Mouse (Mus musculus): Measurements from ENCODE around the gene Aaed1. TPM values are rescaled to one million over a fixed set of nuclear protein-coding genes. Genes with fewer than 3 reads are reported as not detected.

Gene Aaed1
- 16.4 and 19.2 TPM in 2 replicates for polyA plus RNA-seq (2016; fragmentation: Nextera tagmentation; extraction: Ambion mirVana)

DNA sequence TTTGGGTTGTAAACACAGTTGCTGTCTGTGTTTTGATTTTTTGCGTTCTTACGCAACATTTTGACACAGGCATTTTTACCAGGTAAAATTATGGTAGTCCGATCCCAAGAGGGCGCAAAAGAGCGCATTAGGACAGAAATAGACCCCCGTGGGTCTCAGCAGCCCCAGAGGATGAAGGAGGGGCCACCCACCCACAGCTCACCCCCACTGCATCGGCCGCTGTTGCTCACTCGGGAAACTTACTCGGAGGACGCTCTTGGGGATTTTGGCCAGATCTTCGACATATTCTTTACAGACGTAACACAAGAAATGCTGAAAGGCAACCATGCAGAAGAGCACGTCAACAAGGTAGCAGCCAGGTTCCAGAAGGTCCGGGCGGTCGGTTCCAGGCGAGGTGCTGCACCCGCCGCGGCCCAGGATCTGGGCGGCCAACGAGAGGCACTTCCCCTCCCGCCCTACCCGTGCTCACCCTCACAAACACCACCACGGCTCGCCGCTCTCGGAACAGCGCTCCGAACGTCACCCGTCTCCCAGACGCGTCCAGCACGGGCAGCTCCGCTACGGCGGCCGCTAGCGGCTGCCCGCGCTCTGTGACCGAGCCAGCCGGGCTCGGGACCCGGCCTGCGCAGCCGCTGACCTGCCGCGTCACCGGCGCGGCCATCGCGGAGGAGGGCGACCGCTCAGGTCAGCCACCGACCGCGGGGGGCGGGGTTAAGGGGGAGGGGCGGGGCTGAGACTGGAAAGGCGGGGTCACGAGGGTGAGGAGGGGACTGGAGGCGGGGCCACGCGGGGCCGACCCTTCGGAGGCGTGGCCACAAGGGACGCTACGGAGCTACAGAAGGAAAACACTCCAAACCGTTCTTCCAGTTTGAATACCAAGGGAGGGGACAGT is at the start of gene Aaed1:
Gene Aaed1 (minus strand): TSS at position 687 of the 892 bp plus-strand sequence.
- Histone ChIP-seq H3K36me3 (no peaks in the 10 kb centered on the region), H3K27ac (replicated peaks) (peak within 1 kb of the TSS; percentile 75), H3K9ac (replicated peaks) (peak within 1 kb of the TSS; percentile 55), H3K4me1 (peaks cover 7% of the 10 kb centered on the region; the same call in 1 of the 2 replicates), H3K4me2 (replicated peaks) (peak within 1 kb of the TSS; percentile 64), H3K9me3 (no peaks in the 10 kb centered on the region), H3K4me3 (peak within 1 kb of the TSS; percentile 59), H3K27me3 (no peaks in the 10 kb centered on the region)
- peak; percentile 95 for ATAC-seq (ENCODE audit: low FRiP score, low read depth)
- under 1% methylated on average over 71 of the region's 74 CpGs for WGBS

DNA sequence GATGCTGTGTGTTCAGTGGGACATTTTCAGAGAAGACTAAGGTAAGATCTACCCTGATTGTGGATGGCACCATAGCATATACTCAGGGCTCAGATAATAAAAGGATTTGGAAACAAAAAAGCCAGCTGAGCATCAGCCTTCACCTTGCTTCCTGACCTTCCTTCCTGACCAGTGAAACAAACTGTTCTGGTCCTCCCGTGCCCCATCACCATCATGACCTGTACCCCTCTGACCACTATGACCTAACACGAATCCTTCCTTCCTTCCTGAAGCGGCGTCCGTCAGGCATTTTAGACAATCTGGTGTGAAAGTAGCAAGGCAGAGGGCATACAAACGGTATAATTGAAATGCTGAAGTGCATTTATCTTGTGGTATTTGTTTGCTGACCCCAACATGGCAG is 49.6 kb upstream of the Aaed1 start:
- WGBS, result 88% methylated on average over 6 of the region's 6 CpGs
- Histone ChIP-seq H3K4me1 (no peaks in the 10 kb centered on the region), H3K9me3 (no peaks in the 10 kb centered on the region), H3K4me2 (replicated peaks) (no peak overlapping the region), H3K4me3 (no peak overlapping the region), H3K27me3 (no peaks in the 10 kb centered on the region), H3K9ac (replicated peaks) (no peak overlapping the region), H3K36me3 (peaks cover 35% of the 10 kb centered on the region), H3K27ac (replicated peaks) (no peak overlapping the region)
- ATAC-seq (ENCODE audit: low FRiP score, low read depth), result no peak

DNA sequence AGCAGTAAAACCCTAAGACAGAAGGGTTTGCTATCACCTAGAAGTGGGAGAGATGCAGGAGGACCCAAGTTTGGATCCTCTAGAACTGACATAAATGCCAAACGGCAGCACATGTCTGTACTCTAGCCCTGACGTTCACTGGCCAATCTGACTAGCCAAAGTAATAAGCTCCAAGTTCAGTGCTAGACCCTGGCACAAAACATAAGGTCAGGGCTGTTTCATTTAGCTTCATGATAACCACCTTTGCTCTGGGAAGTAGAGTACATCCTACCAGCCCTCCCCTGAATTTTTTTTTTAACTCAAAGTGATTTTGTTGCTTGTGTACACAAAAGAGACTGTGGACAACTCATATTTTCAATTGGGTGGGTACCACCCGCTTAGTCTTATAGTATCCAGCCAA is 48.5 kb upstream of the Aaed1 start:
- Histone ChIP-seq H3K27me3 (no peaks in the 10 kb centered on the region), H3K36me3 (peaks cover 25% of the 10 kb centered on the region), H3K4me2 (replicated peaks) (no peak overlapping the region), H3K4me1 (no peaks in the 10 kb centered on the region), H3K27ac (replicated peaks) (no peak overlapping the region), H3K4me3 (no peak overlapping the region), H3K9ac (replicated peaks) (no peak overlapping the region), H3K9me3 (no peaks in the 10 kb centered on the region)
- ATAC-seq (ENCODE audit: low FRiP score, low read depth), result no peak
- WGBS, result 91% methylated on average over 3 of the region's 3 CpGs

DNA sequence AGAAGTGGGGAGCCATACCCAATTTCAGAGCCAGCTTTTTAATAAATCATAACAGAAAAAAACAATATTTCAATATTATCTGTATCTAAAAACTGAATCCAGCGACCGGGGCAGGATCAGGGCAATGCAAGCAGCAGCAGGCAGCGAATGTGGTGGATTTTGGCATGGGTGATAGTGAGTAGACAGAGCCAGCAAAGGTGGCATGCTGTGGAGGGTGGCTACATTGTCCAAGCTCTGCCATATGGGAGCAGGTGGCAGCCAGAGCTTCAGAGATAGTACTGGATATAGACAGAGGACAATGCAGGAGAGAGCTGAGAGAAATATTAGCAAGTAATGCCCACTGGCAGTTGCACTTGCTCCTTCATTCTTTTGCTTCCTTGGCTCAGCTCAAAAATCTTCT is 47.2 kb upstream of the Aaed1 start:
- Histone ChIP-seq H3K27me3 (no peaks in the 10 kb centered on the region), H3K4me3 (no peak overlapping the region), H3K4me2 (replicated peaks) (no peak overlapping the region), H3K36me3 (peaks cover 13% of the 10 kb centered on the region), H3K9ac (replicated peaks) (no peak overlapping the region), H3K27ac (replicated peaks) (no peak overlapping the region), H3K4me1 (no peaks in the 10 kb centered on the region), H3K9me3 (no peaks in the 10 kb centered on the region)
- ATAC-seq (ENCODE audit: low FRiP score, low read depth), result no peak
- 83% methylated on average over 3 of the region's 3 CpGs for WGBS

DNA sequence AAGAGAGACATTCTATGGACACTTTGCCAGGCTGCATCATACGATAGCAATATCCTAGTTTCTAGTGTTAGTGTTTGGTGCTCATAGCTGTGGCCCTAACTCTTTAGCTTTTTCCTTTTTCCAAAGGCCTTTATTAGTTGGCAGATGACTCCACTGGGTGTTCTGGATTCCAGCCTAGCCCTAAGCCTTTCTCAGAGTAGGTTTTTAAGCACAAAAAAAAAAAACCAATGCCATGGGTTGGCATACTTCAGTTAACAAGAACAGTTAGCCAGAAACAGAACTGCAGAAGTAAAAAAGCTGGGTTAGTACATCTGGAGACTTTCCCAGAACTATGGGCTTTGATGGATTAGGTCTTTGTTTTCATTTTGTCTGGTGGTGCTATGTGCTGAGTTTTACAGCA is 46.0 kb upstream of the Aaed1 start:
- Histone ChIP-seq H3K27me3 (no peaks in the 10 kb centered on the region), H3K27ac (replicated peaks) (no peak overlapping the region), H3K36me3 (peaks cover 2% of the 10 kb centered on the region; the same call in 1 of the 2 replicates), H3K9ac (replicated peaks) (no peak overlapping the region), H3K4me1 (no peaks in the 10 kb centered on the region), H3K4me3 (no peak overlapping the region), H3K4me2 (replicated peaks) (no peak overlapping the region), H3K9me3 (no peaks in the 10 kb centered on the region)
- WGBS, result 88% methylated on average over 1 of the region's 1 CpGs
- ATAC-seq (ENCODE audit: low FRiP score, low read depth), result no peak

DNA sequence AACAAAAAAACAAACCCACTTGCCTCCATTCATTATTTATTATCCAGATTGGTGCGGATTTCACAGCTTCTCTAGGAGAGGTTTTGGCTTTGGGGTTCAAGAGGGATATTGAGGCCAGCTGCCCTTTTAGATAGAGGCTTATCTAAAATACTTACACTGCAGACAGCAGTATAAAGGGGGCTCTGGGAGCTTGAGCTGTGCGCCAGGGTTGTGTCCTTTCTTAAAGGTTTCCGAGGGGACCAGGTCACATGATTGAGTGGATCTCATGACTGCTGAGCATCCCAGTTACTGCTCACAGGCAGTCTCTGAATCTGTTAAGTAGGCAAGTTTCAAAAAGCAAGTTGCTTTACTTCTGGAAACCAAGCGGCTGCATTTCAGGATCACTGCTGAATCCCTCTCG is 44.9 kb upstream of the Aaed1 start:
- H3K9me3 ChIP-seq, result no peaks in the 10 kb centered on the region
- no peak overlapping the region for H3K4me2 ChIP-seq (replicated peaks)
- no peak overlapping the region for H3K9ac ChIP-seq (replicated peaks)
- H3K27me3 ChIP-seq, result no peaks in the 10 kb centered on the region
- no peaks in the 10 kb centered on the region for H3K36me3 ChIP-seq
- WGBS, result 70% methylated on average over 5 of the region's 5 CpGs
- no peaks in the 10 kb centered on the region for H3K4me1 ChIP-seq
- H3K4me3 ChIP-seq, result no peak overlapping the region
- no peak overlapping the region for H3K27ac ChIP-seq (replicated peaks)
- ATAC-seq (ENCODE audit: low FRiP score, low read depth), result no peak

DNA sequence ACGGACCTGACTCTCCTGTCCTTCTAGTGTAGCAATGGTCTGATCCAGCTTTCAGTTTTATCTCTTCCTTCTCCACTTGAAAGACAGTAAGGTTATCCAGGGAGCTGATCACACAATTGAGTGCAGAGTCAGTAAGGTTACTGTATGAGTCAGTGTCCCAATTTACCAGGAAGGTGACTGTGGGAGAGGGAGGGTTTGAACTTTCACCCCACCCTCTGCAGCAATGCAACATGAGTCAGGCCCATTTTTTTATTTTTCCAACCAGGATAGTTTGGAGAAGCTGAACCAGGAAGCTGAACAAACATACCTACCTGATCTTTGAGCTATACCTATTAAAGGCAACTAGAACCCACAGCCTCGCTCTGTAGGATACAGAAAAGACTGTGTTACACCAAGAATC is 37.0 kb upstream of the Aaed1 start:
- Histone ChIP-seq H3K27ac (replicated peaks) (no peak overlapping the region), H3K9ac (replicated peaks) (no peak overlapping the region), H3K4me1 (no peaks in the 10 kb centered on the region), H3K36me3 (no peaks in the 10 kb centered on the region), H3K27me3 (no peaks in the 10 kb centered on the region), H3K9me3 (no peaks in the 10 kb centered on the region), H3K4me3 (no peak overlapping the region), H3K4me2 (replicated peaks) (no peak overlapping the region)
- 77% methylated on average over 2 of the region's 2 CpGs for WGBS
- no peak for ATAC-seq (ENCODE audit: low FRiP score, low read depth)

DNA sequence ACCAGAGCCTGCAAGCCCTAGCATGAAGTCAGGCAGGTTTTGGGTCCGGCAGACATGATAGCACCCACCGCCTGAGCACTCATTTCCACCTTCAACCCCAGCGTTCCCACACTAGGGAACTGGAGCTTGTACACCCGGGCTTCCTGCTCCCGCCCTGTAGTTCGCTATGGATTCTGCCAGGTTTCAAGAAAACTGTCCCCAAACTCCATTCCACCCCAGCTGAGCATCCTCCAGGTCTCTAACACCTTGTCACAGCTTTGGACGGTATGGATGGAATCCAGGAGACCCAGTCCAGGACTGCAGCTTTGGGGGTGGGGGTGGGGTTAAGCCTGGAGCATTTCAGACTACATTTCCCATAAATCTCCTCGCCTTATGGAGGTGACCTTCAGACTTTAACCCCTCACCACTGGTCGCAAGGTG is 31.6 kb upstream of the Aaed1 start:
- H3K4me3 ChIP-seq, result peak overlapping the region; percentile 50
- H3K4me2 ChIP-seq (replicated peaks), result peak overlapping the region; percentile 78
- no peaks in the 10 kb centered on the region for H3K27me3 ChIP-seq
- H3K4me1 ChIP-seq, result peaks cover 9% of the 10 kb centered on the region
- H3K9me3 ChIP-seq, result no peaks in the 10 kb centered on the region
- no peak overlapping the region for H3K27ac ChIP-seq (replicated peaks)
- peak overlapping the region; percentile 57 for H3K9ac ChIP-seq (replicated peaks)
- peak; percentile 85 for ATAC-seq (ENCODE audit: low FRiP score, low read depth)
- WGBS, result 1% methylated on average over 9 of the region's 9 CpGs
- no peaks in the 10 kb centered on the region for H3K36me3 ChIP-seq

DNA sequence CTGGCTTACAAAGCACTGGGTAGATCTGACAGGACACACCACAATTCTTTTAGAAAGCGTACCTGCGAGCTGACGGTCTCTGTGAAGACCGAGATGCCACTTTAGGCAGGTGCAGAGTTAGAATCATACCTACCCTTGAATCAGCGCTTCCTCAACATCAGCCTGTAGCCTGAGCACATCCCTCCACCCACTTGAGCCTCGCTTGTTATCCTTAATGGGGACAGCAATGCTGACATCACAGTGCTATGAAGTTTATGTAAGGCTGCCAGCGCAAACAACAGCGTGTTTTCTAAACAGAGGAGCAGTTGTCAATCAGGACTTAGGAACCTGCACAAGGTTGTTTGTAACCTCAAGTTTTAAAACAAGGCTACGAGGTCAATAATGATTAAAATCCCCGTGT is 31.1 kb upstream of the Aaed1 start:
- Histone ChIP-seq H3K36me3 (no peaks in the 10 kb centered on the region), H3K4me1 (peaks cover 9% of the 10 kb centered on the region), H3K4me3 (peak overlapping the region; percentile 50), H3K4me2 (replicated peaks) (peak overlapping the region; percentile 78), H3K27ac (replicated peaks) (no peak overlapping the region), H3K9me3 (no peaks in the 10 kb centered on the region), H3K9ac (replicated peaks) (peak overlapping the region; percentile 57), H3K27me3 (no peaks in the 10 kb centered on the region)
- peak; percentile 25; the same call in 1 of the 2 replicates for ATAC-seq (ENCODE audit: low FRiP score, low read depth)
- 23% methylated on average over 10 of the region's 10 CpGs for WGBS

DNA sequence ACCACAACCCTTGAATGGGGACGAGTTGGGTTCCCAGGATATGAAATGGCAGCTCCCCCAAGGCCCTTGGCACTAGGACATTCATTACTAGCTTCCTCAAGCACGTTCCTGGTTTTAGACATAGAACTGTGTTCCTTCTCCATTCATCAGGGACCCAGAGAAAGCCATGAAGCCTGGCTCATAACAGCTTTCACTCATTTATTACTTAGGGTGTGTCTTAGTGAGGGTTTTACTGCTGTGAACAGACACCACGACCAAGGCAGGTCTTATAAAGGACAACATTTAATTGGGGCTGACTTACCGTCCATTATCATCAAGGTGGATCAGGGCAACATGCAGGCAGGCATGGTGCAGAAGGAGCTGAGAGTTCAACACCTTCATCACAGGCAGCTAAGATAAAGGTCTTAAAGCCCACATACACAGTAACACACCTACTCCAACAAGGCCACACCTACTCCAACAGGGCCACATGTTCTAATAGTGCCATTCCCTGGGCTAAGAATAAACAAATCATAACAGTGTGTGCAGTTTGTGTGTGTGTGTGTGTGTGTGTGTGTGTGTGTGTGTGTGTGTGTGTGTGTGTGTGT is 23.1 kb upstream of the Aaed1 start:
- Histone ChIP-seq H3K9me3 (no peaks in the 10 kb centered on the region), H3K4me1 (no peaks in the 10 kb centered on the region), H3K27ac (replicated peaks) (no peak overlapping the region), H3K9ac (replicated peaks) (no peak overlapping the region), H3K36me3 (no peaks in the 10 kb centered on the region), H3K4me2 (replicated peaks) (no peak overlapping the region), H3K4me3 (no peak overlapping the region), H3K27me3 (no peaks in the 10 kb centered on the region)
- WGBS, result 71% methylated on average over 4 of the region's 4 CpGs
- ATAC-seq (ENCODE audit: low FRiP score, low read depth), result no peak

DNA sequence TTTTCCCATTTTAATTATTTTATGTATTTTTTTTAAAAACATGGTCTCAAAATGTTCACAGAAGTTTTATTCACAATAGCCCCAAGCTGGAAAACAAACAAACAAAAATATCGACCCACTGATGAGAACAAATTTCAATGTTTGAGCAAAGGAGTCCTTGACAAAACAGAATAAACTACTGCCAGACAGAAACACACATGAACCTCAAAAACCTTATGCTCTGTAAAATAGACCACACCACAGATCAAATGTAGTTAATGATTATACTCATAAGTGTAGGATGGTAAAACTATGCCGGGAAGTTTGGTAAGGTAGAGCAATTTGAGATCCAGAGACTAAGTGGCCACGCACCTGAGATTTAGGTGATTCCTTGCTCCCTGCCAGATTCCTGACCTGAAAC is 20.6 kb upstream of the Aaed1 start:
- no peak for ATAC-seq (ENCODE audit: low FRiP score, low read depth)
- no peak overlapping the region for H3K27ac ChIP-seq (replicated peaks)
- H3K36me3 ChIP-seq, result no peaks in the 10 kb centered on the region
- WGBS, result 81% methylated on average over 3 of the region's 3 CpGs
- H3K4me2 ChIP-seq (replicated peaks), result no peak overlapping the region
- H3K27me3 ChIP-seq, result no peaks in the 10 kb centered on the region
- H3K4me1 ChIP-seq, result no peaks in the 10 kb centered on the region
- H3K4me3 ChIP-seq, result no peak overlapping the region
- H3K9ac ChIP-seq (replicated peaks), result no peak overlapping the region
- no peaks in the 10 kb centered on the region for H3K9me3 ChIP-seq

DNA sequence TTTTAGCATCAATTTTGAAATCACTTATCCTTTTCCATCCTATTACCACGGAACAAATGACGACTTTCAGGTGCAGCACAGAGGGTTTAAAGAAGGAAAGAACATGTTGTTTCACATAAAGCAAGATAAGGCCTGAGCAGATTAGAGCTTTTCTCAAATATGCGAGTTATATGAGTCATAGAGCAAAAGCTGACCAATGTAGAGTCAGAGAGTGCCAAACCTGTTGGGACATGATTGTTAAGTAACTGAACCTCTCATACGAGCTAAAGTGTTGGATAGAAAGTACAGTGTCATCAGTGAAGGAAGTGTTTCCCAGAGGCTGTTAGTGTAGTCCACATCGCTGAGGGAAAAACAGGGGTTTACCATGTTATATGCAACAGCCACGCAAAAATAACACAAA is 19.8 kb upstream of the Aaed1 start:
- H3K9ac ChIP-seq (replicated peaks), result no peak overlapping the region
- no peaks in the 10 kb centered on the region for H3K36me3 ChIP-seq
- no peaks in the 10 kb centered on the region for H3K27me3 ChIP-seq
- ATAC-seq (ENCODE audit: low FRiP score, low read depth), result no peak
- H3K9me3 ChIP-seq, result no peaks in the 10 kb centered on the region
- no peak overlapping the region for H3K4me3 ChIP-seq
- 86% methylated on average over 6 of the region's 6 CpGs for WGBS
- H3K4me2 ChIP-seq (replicated peaks), result no peak overlapping the region
- no peak overlapping the region for H3K27ac ChIP-seq (replicated peaks)
- H3K4me1 ChIP-seq, result no peaks in the 10 kb centered on the region
